Mouse (Mus musculus) liver, embryonic 11.5 days (tissue): ENCODE results near the gene Ccne1. TPM values are rescaled to one million over a fixed set of nuclear protein-coding genes. Genes with fewer than 3 reads are reported as not detected.

Experiments
- ATAC-seq: fragments of 200-750 bp; cut with Nextera tagmentation; replicated peaks from 2 replicates; pipeline ENCODE4 v1.8.0; 2017; ENCODE audit warnings: moderate number of reproducible peaks, mild to moderate bottlenecking, moderate TSS enrichment, moderate library complexity; ENCODE audit not compliant: low FRiP score
- DNase-seq: peaks from one replicate; pipeline ENCODE4 v3.0.0-alpha.2; 2017; ENCODE audit warnings: low spot score
- H3K27ac ChIP-seq: fragments of 300-500 bp; sonication (generic); 2 replicates; pipeline ENCODE4 v1.5.1; 2014; ENCODE audit warnings: mild to moderate bottlenecking, low read depth, low read length, control low read depth
- H3K27me3 ChIP-seq: fragments of 300-500 bp; sonication (generic); replicated peaks from 2 replicates; pipeline ENCODE4 v1.6.1; 2014; ENCODE audit warnings: low read length, mixed read lengths; ENCODE audit not compliant: control insufficient read depth, insufficient read depth
- H3K36me3 ChIP-seq: fragments of 300-500 bp; sonication (generic); 2 replicates; pipeline ENCODE4 v1.6.1; 2014; ENCODE audit warnings: mild to moderate bottlenecking, low read length, moderate library complexity, mixed read lengths; ENCODE audit not compliant: control insufficient read depth, insufficient read depth
- H3K4me1 ChIP-seq: fragments of 300-500 bp; sonication (generic); replicated peaks from 2 replicates; pipeline ENCODE4 v1.6.1; 2014; ENCODE audit warnings: low read length, mixed read lengths; ENCODE audit not compliant: control insufficient read depth, insufficient read depth
- H3K4me2 ChIP-seq: fragments of 300-500 bp; sonication (generic); 2 replicates; pipeline ENCODE4 v1.6.1; 2014; ENCODE audit warnings: mild to moderate bottlenecking, control low read depth, moderate library complexity
- H3K4me3 ChIP-seq: fragments of 300-500 bp; sonication (generic); 2 replicates; pipeline ENCODE4 v1.5.1; 2014; ENCODE audit warnings: low read depth, low read length, control low read depth
- H3K9ac ChIP-seq: fragments of 300-500 bp; sonication (generic); 2 replicates; pipeline ENCODE4 v1.6.1; 2014; ENCODE audit warnings: low read depth, low read length, control low read depth
- H3K9me3 ChIP-seq: fragments of 300-500 bp; sonication (generic); 2 replicates; pipeline ENCODE4 v1.6.1; 2016; ENCODE audit warnings: low read length, inconsistent platforms, mixed read lengths; ENCODE audit not compliant: control insufficient read depth
- whole genome bisulfite sequencing: fragments of 180-500 bp; shearing (Covaris S2); extraction: QIAGEN DNeasy Blood & Tissue Kit; methylation state at CpG from one replicate; pipeline ENCODE4 v1.1.7; 2014; 5-methylcytosine and 5-hydroxymethylcytosine counted together
- polyA plus RNA-seq: library from polyadenylated mRNA; unstranded; fragments of >200 nt; fragmentation: Nextera tagmentation; extraction: Ambion mirVana; gene quantifications from 2 replicates; pipeline ENCODE4 v1.2.1, GENCODE M21; 2014

Ccne1 gene
- polyA plus RNA-seq: 191 and 205 TPM in 2 replicates

GRCm38 (mm10) chr7:38107371-38108259 lies at the start of gene Ccne1:
Gene Ccne1, minus strand, starts transcription at chr7:38107534.
- peaks cover 22% of the 10 kb centered on the region for H3K4me1 ChIP-seq
- under 1% methylated on average over 72 of the region's 102 CpGs for WGBS

GRCm38 (mm10) chr7:38155829-38156228 lies 48.5 kb upstream of the Ccne1 start:
- no peaks in the 10 kb centered on the region for H3K36me3 ChIP-seq
- H3K27ac ChIP-seq: no peak overlapping the region
- H3K9ac ChIP-seq: no peak overlapping the region
- DNase-seq: no peak
- no peaks in the 10 kb centered on the region for H3K9me3 ChIP-seq
- ATAC-seq: no peak
- 52% methylated on average over 5 of the region's 5 CpGs for WGBS
- no peaks in the 10 kb centered on the region for H3K4me1 ChIP-seq
- H3K4me2 ChIP-seq: no peak overlapping the region
- no peaks in the 10 kb centered on the region for H3K27me3 ChIP-seq
- no peak overlapping the region for H3K4me3 ChIP-seq

More at GRCm38 (mm10) chr7:38107371-38108259, at the start of gene Ccne1:
- Histone ChIP-seq H3K27me3 (no peaks in the 10 kb centered on the region), H3K27ac (peak within 1 kb of the TSS; percentile 78), H3K36me3 (peaks cover 6% of the 10 kb centered on the region), H3K4me3 (peak within 1 kb of the TSS; percentile 88), H3K9me3 (no peaks in the 10 kb centered on the region), H3K9ac (peak within 1 kb of the TSS; percentile 94), H3K4me2 (peak within 1 kb of the TSS; percentile 94)
- peak; percentile 84 for ATAC-seq
- peak; percentile 100 for DNase-seq

- Histone ChIP-seq H3K4me1 (no peaks in the 10 kb centered on the region), H3K27ac (no peak overlapping the region), H3K9me3 (no peaks in the 10 kb centered on the region), H3K36me3 (no peaks in the 10 kb centered on the region), H3K4me2 (no peak overlapping the region), H3K9ac (no peak overlapping the region), H3K4me3 (no peak overlapping the region), H3K27me3 (no peaks in the 10 kb centered on the region)
- DNase-seq (no peak), ATAC-seq (no peak)
- 70% methylated on average over 3 of the region's 3 CpGs for WGBS
These were observed 45.2 kb upstream of the Ccne1 start for GRCm38 (mm10) chr7:38152571-38152970.

- H3K4me1 ChIP-seq: no peaks in the 10 kb centered on the region
- no peak overlapping the region for H3K4me3 ChIP-seq
- ATAC-seq (no peak), DNase-seq (no peak)
- no peaks in the 10 kb centered on the region for H3K36me3 ChIP-seq
- no peaks in the 10 kb centered on the region for H3K27me3 ChIP-seq
- no peaks in the 10 kb centered on the region for H3K9me3 ChIP-seq
- no peak overlapping the region for H3K4me2 ChIP-seq
- H3K9ac ChIP-seq: no peak overlapping the region
- H3K27ac ChIP-seq: no peak overlapping the region
- WGBS: 70% methylated on average over 13 of the region's 14 CpGs
These were observed 44.5 kb upstream of the Ccne1 start for GRCm38 (mm10) chr7:38151706-38152312.

GRCm38 (mm10) chr7:38147477-38147876 lies 40.1 kb upstream of the Ccne1 start:
- Histone ChIP-seq H3K4me2 (no peak overlapping the region), H3K9me3 (no peaks in the 10 kb centered on the region), H3K4me1 (no peaks in the 10 kb centered on the region), H3K27ac (no peak overlapping the region), H3K9ac (no peak overlapping the region), H3K36me3 (no peaks in the 10 kb centered on the region), H3K4me3 (no peak overlapping the region), H3K27me3 (no peaks in the 10 kb centered on the region)
- WGBS: 79% methylated on average over 6 of the region's 6 CpGs
- ATAC-seq (no peak), DNase-seq (no peak)

GRCm38 (mm10) chr7:38141747-38142545 lies 34.6 kb upstream of the Ccne1 start:
- Histone ChIP-seq H3K4me2 (no peak overlapping the region), H3K9ac (no peak overlapping the region), H3K36me3 (no peaks in the 10 kb centered on the region), H3K27me3 (no peaks in the 10 kb centered on the region), H3K9me3 (no peaks in the 10 kb centered on the region), H3K27ac (no peak overlapping the region), H3K4me1 (no peaks in the 10 kb centered on the region), H3K4me3 (no peak overlapping the region)
- 61% methylated on average over 13 of the region's 13 CpGs for WGBS
- DNase-seq (peak; percentile 82), ATAC-seq (peak; percentile 68)

- ATAC-seq (no peak), DNase-seq (no peak)
- WGBS: 42% methylated on average over 9 of the region's 9 CpGs
- Histone ChIP-seq H3K4me1 (no peaks in the 10 kb centered on the region), H3K4me2 (no peak overlapping the region), H3K27ac (no peak overlapping the region), H3K9ac (no peak overlapping the region), H3K4me3 (no peak overlapping the region), H3K36me3 (no peaks in the 10 kb centered on the region), H3K9me3 (no peaks in the 10 kb centered on the region), H3K27me3 (no peaks in the 10 kb centered on the region)
These were observed 33.0 kb upstream of the Ccne1 start for GRCm38 (mm10) chr7:38140324-38140723.

- H3K36me3 ChIP-seq: no peaks in the 10 kb centered on the region
- no peak overlapping the region for H3K27ac ChIP-seq
- H3K27me3 ChIP-seq: 0 out of 2 replicates have a peak, but pooled peaks cover 2% of the 10 kb centered on the region
- no peak for DNase-seq
- no peak overlapping the region for H3K4me3 ChIP-seq
- H3K9me3 ChIP-seq: no peaks in the 10 kb centered on the region
- no peak overlapping the region for H3K4me2 ChIP-seq
- 70% methylated on average over 5 of the region's 5 CpGs for WGBS
- no peak overlapping the region for H3K9ac ChIP-seq
- H3K4me1 ChIP-seq: no peaks in the 10 kb centered on the region
- no peak for ATAC-seq
These were observed 27.1 kb upstream of the Ccne1 start for GRCm38 (mm10) chr7:38134471-38134870.
